8 mouse cellular contexts compared by ENCODE assay signal in the genomic region with DNA sequence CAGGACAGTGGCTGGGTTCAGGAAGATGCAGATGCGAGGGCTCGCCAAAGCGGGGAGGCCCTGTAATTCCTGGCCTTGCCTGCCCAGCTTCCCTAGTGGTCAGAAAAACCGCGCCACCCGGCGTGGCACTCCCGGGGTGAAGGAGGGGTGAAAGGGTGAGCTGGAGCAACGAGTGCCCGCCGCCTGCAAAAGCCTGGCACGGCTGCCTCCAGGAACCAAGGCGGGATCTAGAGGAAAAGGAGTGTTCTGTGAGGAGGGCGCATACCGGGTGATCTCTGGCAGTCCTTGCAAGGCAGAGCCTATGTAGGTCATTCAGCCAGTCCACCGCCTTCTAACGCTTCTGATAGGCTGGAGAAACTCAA. TPM values are rescaled to one million over a fixed set of nuclear protein-coding genes. Genes with fewer than 3 reads are reported as not detected.
DNase-seq lines count a peak whose midpoint lies in the region; ATAC-seq and TF ChIP-seq lines count a peak whose summit lies in the region.

No protein-coding gene starts in this region.

- TF ChIP-seq CTCF in kidney, adult 2 months (conservative IDR thresholded peaks at IDR 0.05; ENCODE audit: insufficient read depth, insufficient read length, low read depth, low read length), result peak; percentile 41

- H3K4me3 ChIP-seq in embryonic facial prominence, embryonic 13.5 days, result peak overlapping the region; percentile 91
- H3K4me3 ChIP-seq in kidney, adult 2 months (ENCODE audit: insufficient read depth, low read depth, low read length), result peak overlapping the region; percentile 61
- peak overlapping the region; percentile 56 for H3K4me3 ChIP-seq in limb, embryonic 11.5 days (ENCODE audit: low read depth, low read length)
- peak overlapping the region; percentile 83 for H3K4me3 ChIP-seq in midbrain, embryonic 11.5 days (ENCODE audit: low read depth, low read length)

- peak; percentile 68 for DNase-seq in embryo, embryonic 10.5 days (ENCODE audit: low spot score)
- DNase-seq in embryo, embryonic 11 days, result no peak
- peak; percentile 98 for DNase-seq in heart, adult 11 months
- peak; percentile 91 for DNase-seq in kidney, adult 2 months
- DNase-seq in limb, embryonic 11.5 days (ENCODE audit: low spot score), result no peak
- no peak for DNase-seq in midbrain, embryonic 11.5 days (ENCODE audit: low spot score, missing footprints)
- DNase-seq in spleen, postnatal 4 days (ENCODE audit: low spot score in 2 of 2), result peak; percentile 53 to 81

- no peaks in the 10 kb centered on the region for H3K27me3 ChIP-seq in embryonic facial prominence, embryonic 13.5 days
- H3K27me3 ChIP-seq in kidney, adult 2 months (replicated peaks; ENCODE audit: control insufficient read depth, insufficient read depth, low read length), result no peaks in the 10 kb centered on the region
- no peaks in the 10 kb centered on the region for H3K27me3 ChIP-seq in limb, embryonic 11.5 days (ENCODE audit: control insufficient read depth, insufficient read depth, low read length)
- no peaks in the 10 kb centered on the region for H3K27me3 ChIP-seq in midbrain, embryonic 11.5 days (ENCODE audit: control insufficient read depth, insufficient read depth, low read length)

- H3K36me3 ChIP-seq in embryonic facial prominence, embryonic 13.5 days, result no peaks in the 10 kb centered on the region
- H3K36me3 ChIP-seq in kidney, adult 2 months (ENCODE audit: control insufficient read depth, insufficient read depth, low read length), result no peaks in the 10 kb centered on the region
- H3K36me3 ChIP-seq in limb, embryonic 11.5 days (ENCODE audit: control insufficient read depth, insufficient read depth, low read length), result no peaks in the 10 kb centered on the region; the same call in 1 of the 2 replicates
- no peaks in the 10 kb centered on the region for H3K36me3 ChIP-seq in midbrain, embryonic 11.5 days (ENCODE audit: control insufficient read depth, insufficient read depth, low read length)

- ATAC-seq in embryonic facial prominence, embryonic 13.5 days (ENCODE audit: insufficient number of reproducible peaks, insufficient read depth, low FRiP score, low TSS enrichment, low read depth), result peak; percentile 7; the same call in 1 of the 2 replicates
- ATAC-seq in limb, embryonic 11.5 days (ENCODE audit: insufficient number of reproducible peaks, low FRiP score, low TSS enrichment, low read depth), result no peak
- peak; percentile 7 for ATAC-seq in midbrain, embryonic 11.5 days (ENCODE audit: low FRiP score)

- peaks cover 34% of the 10 kb centered on the region for H3K4me1 ChIP-seq in embryonic facial prominence, embryonic 13.5 days
- H3K4me1 ChIP-seq in kidney, adult 2 months (ENCODE audit: control insufficient read depth, insufficient read depth, low read length), result peaks cover 12% of the 10 kb centered on the region
- peaks cover 8% of the 10 kb centered on the region for H3K4me1 ChIP-seq in limb, embryonic 11.5 days (ENCODE audit: control insufficient read depth, insufficient read depth, low read length)
- H3K4me1 ChIP-seq in midbrain, embryonic 11.5 days (ENCODE audit: control insufficient read depth, insufficient read depth, low read length), result peaks cover 15% of the 10 kb centered on the region

- no peaks in the 10 kb centered on the region for H3K9me3 ChIP-seq in embryonic facial prominence, embryonic 13.5 days
- H3K9me3 ChIP-seq in limb, embryonic 11.5 days (ENCODE audit: control insufficient read depth, low read length), result no peaks in the 10 kb centered on the region
- no peaks in the 10 kb centered on the region for H3K9me3 ChIP-seq in midbrain, embryonic 11.5 days (ENCODE audit: control insufficient read depth, low read length)

- peak overlapping the region; percentile 85 for H3K4me2 ChIP-seq in embryonic facial prominence, embryonic 13.5 days
- H3K4me2 ChIP-seq in limb, embryonic 11.5 days (ENCODE audit: low read depth, severe bottlenecking), result peak overlapping the region; percentile 76
- H3K4me2 ChIP-seq in midbrain, embryonic 11.5 days, result peak overlapping the region; percentile 83

- H3K27ac ChIP-seq in embryonic facial prominence, embryonic 13.5 days, result peak overlapping the region; percentile 82
- peak overlapping the region; percentile 71 for H3K27ac ChIP-seq in kidney, adult 2 months (ENCODE audit: insufficient read depth, low read depth, low read length)
- peak overlapping the region; percentile 45; the same call in 1 of the 2 replicates for H3K27ac ChIP-seq in limb, embryonic 11.5 days (replicated peaks; ENCODE audit: low read depth, low read length)
- peak overlapping the region; percentile 51; the same call in 1 of the 2 replicates for H3K27ac ChIP-seq in midbrain, embryonic 11.5 days (ENCODE audit: low read depth, low read length)

- 2% methylated on average over 17 of the region's 17 CpGs for WGBS in embryonic facial prominence, embryonic 13.5 days
- under 1% methylated on average over 17 of the region's 17 CpGs for WGBS in kidney, adult 2 months
- under 1% methylated on average over 17 of the region's 17 CpGs for WGBS in limb, embryonic 11.5 days
- WGBS in midbrain, embryonic 11.5 days, result 1% methylated on average over 17 of the region's 17 CpGs

- H3K9ac ChIP-seq in embryonic facial prominence, embryonic 13.5 days, result peak overlapping the region; percentile 77
- peak overlapping the region; percentile 61 for H3K9ac ChIP-seq in limb, embryonic 11.5 days (ENCODE audit: low read length)
- peak overlapping the region; percentile 65 for H3K9ac ChIP-seq in midbrain, embryonic 11.5 days (ENCODE audit: low read length)

- no peak for TF ChIP-seq POLR2A in kidney, adult 2 months (IDR thresholded peaks at IDR 0.05; ENCODE audit: low read depth, low read length)

RNA-seq across cellular contexts. Expression of gene Pik3r1, which starts 0.6 kb away (rescaled TPM):
- polyA plus RNA-seq in embryonic facial prominence, embryonic 13.5 days (2015; fragmentation: Nextera tagmentation; extraction: Ambion mirVana), result 38.8 and 45.0 TPM in 2 replicates
- polyA plus RNA-seq in kidney, adult 2 months (2012; rRNA removed), result 17.1 and 21.2 TPM in 2 replicates
- 12.7 and 14.6 TPM in 2 replicates for polyA plus RNA-seq in limb, embryonic 11.5 days (2014; fragmentation: Nextera tagmentation; extraction: Ambion mirVana)
- polyA plus RNA-seq in midbrain, embryonic 11.5 days (2014; fragmentation: Nextera tagmentation; extraction: Ambion mirVana), result 13.6 and 13.9 TPM in 2 replicates

Comparison
In these comparisons a context has a peak if more than half of its experiments do, and no peak if none do; other contexts are left out.
1. DNase-seq: peak in embryo, embryonic 10.5 days (single experiment), heart, adult 11 months (single experiment), kidney, adult 2 months (single experiment) and spleen, postnatal 4 days (2 of 2); none in embryo, embryonic 11 days (single experiment), limb, embryonic 11.5 days (single experiment) and midbrain, embryonic 11.5 days (single experiment).
2. Peak in every context shown above with its lines, with median percentiles within 50 percentile points of each other: H3K27ac ChIP-seq, H3K4me2 ChIP-seq, H3K4me3 ChIP-seq and H3K9ac ChIP-seq.